Mouse (Mus musculus) hindbrain, postnatal 0 days (tissue): ENCODE measurements at regions not wholly inside any gene's neighbourhood (a gene's known extent, or its start where the extent isn't known, plus 50 kb on each side); places are given as distances from the start of the nearest gene placed in this dataset.

ENCODE experiments used
- ATAC-seq: fragments of 200-750 bp; cut with Nextera tagmentation; 2 replicates; pipeline ENCODE4 v1.8.0; 2017; ENCODE audit warnings: mild to moderate bottlenecking, moderate TSS enrichment, moderate library complexity
- DNase-seq: peaks from one replicate; pipeline ENCODE4 v3.0.0-alpha.2; 2015; ENCODE audit warnings: low spot score
- H3K27ac ChIP-seq: fragments of 300-500 bp; sonication (generic); 2 replicates; pipeline ENCODE4 v1.5.1; 2014; ENCODE audit warnings: mild to moderate bottlenecking
- H3K27me3 ChIP-seq: fragments of 300-500 bp; sonication (generic); 2 replicates; pipeline ENCODE4 v1.6.1; 2014; ENCODE audit warnings: low read length, mixed read lengths; ENCODE audit not compliant: insufficient read depth
- H3K36me3 ChIP-seq: fragments of 300-500 bp; sonication (generic); 2 replicates; pipeline ENCODE4 v1.6.1; 2014; ENCODE audit warnings: low read length, mixed read lengths; ENCODE audit not compliant: insufficient read depth
- H3K4me1 ChIP-seq: fragments of 300-500 bp; sonication (generic); 2 replicates; pipeline ENCODE4 v1.6.1; 2014; ENCODE audit warnings: antibody characterized with exemption, low read length, mixed read lengths; ENCODE audit not compliant: insufficient read depth
- H3K4me2 ChIP-seq: fragments of 300-500 bp; sonication (generic); 2 replicates; pipeline ENCODE4 v1.6.1; 2014; ENCODE audit warnings: low read depth, mild to moderate bottlenecking, low read length, moderate library complexity, mixed read lengths
- H3K4me3 ChIP-seq: fragments of 300-500 bp; sonication (generic); 2 replicates; pipeline ENCODE4 v1.5.1; 2014; ENCODE audit warnings: low read length
- H3K9ac ChIP-seq: fragments of 300-500 bp; sonication (generic); replicated peaks from 2 replicates; pipeline ENCODE4 v1.6.1; 2014; ENCODE audit warnings: mild to moderate bottlenecking, low read length, moderate library complexity, mixed read lengths
- H3K9me3 ChIP-seq: fragments of 300-500 bp; sonication (generic); 2 replicates; pipeline ENCODE4 v1.6.1; 2016; ENCODE audit warnings: low read length, mixed read lengths
- CTCF ChIP-seq: IDR thresholded peaks from 2 replicates; pipeline ENCODE4 v1.5.1; 2016; ENCODE audit warnings: antibody characterized with exemption, control low read depth, low read depth
- WGBS: fragments of 180-500 bp; shearing (Covaris S2); extraction: QIAGEN DNeasy Blood & Tissue Kit; methylation state at CpG from one replicate; pipeline ENCODE4 v1.1.7; 2014; 5-methylcytosine and 5-hydroxymethylcytosine counted together

GRCm38 (mm10) chr8:27903796-27904195 lies 456.3 kb downstream of the Poteg start:
- Histone ChIP-seq H3K36me3 (no peaks in the 10 kb centered on the region), H3K9ac (no peak overlapping the region), H3K27ac (no peak overlapping the region), H3K4me2 (no peak overlapping the region), H3K27me3 (no peaks in the 10 kb centered on the region), H3K9me3 (no peaks in the 10 kb centered on the region), H3K4me1 (no peaks in the 10 kb centered on the region), H3K4me3 (no peak overlapping the region)
- DNase-seq (no peak), ATAC-seq (no peak)
- 8% methylated on average over 2 of the region's 2 CpGs for WGBS
- no peak for TF ChIP-seq CTCF

GRCm38 (mm10) chr8:27909347-27909945 lies 462.0 kb downstream of the Poteg start:
- Histone ChIP-seq H3K4me3 (no peak overlapping the region), H3K9ac (no peak overlapping the region), H3K9me3 (no peaks in the 10 kb centered on the region), H3K27me3 (no peaks in the 10 kb centered on the region), H3K36me3 (no peaks in the 10 kb centered on the region), H3K4me1 (no peaks in the 10 kb centered on the region), H3K4me2 (no peak overlapping the region), H3K27ac (no peak overlapping the region)
- ATAC-seq = no peak
- DNase-seq = no peak
- WGBS = 38% methylated on average over 2 of the region's 2 CpGs
- no peak for TF ChIP-seq CTCF

- no peak overlapping the region for H3K4me2 ChIP-seq
- no peak for ATAC-seq
- WGBS = 42% methylated on average over 12 of the region's 12 CpGs
Observed at GRCm38 (mm10) chr8:27938559-27939492, 491.4 kb downstream of the Poteg start.

GRCm38 (mm10) chr8:27955000-27955399 lies 507.5 kb downstream of the Poteg start:
- Histone ChIP-seq H3K27ac (no peak overlapping the region), H3K4me1 (no peaks in the 10 kb centered on the region), H3K27me3 (no peaks in the 10 kb centered on the region), H3K9me3 (no peaks in the 10 kb centered on the region), H3K36me3 (no peaks in the 10 kb centered on the region), H3K4me2 (no peak overlapping the region), H3K4me3 (no peak overlapping the region), H3K9ac (no peak overlapping the region)
- ATAC-seq (no peak), DNase-seq (no peak)
- no peak for TF ChIP-seq CTCF

More at GRCm38 (mm10) chr8:27938559-27939492, 491.4 kb downstream of the Poteg start:
- H3K27me3 ChIP-seq = no peaks in the 10 kb centered on the region
- 0 out of 2 replicates have a peak, but pooled peaks have one; percentile 12 for TF ChIP-seq CTCF
- H3K4me1 ChIP-seq = no peaks in the 10 kb centered on the region; the same call in 1 of the 2 replicates
- no peaks in the 10 kb centered on the region for H3K9me3 ChIP-seq
- no peak overlapping the region for H3K27ac ChIP-seq
- H3K36me3 ChIP-seq = no peaks in the 10 kb centered on the region
- DNase-seq = peak; percentile 14
- no peak overlapping the region for H3K4me3 ChIP-seq
- no peak overlapping the region for H3K9ac ChIP-seq

- Histone ChIP-seq H3K9me3 (no peaks in the 10 kb centered on the region), H3K9ac (no peak overlapping the region), H3K4me3 (no peak overlapping the region), H3K27ac (no peak overlapping the region), H3K4me1 (no peaks in the 10 kb centered on the region), H3K27me3 (no peaks in the 10 kb centered on the region), H3K36me3 (no peaks in the 10 kb centered on the region), H3K4me2 (no peak overlapping the region)
- DNase-seq = no peak
- ATAC-seq = no peak
- 21% methylated on average over 3 of the region's 3 CpGs for WGBS
- TF ChIP-seq CTCF = no peak
Observed at GRCm38 (mm10) chr8:27980920-27981319, 533.5 kb downstream of the Poteg start.

GRCm38 (mm10) chr8:27981769-27982168 lies 534.3 kb downstream of the Poteg start:
- TF ChIP-seq CTCF = no peak
- DNase-seq = no peak
- no peak for ATAC-seq
- Histone ChIP-seq H3K27me3 (no peaks in the 10 kb centered on the region), H3K36me3 (no peaks in the 10 kb centered on the region), H3K9me3 (no peaks in the 10 kb centered on the region), H3K4me3 (no peak overlapping the region), H3K27ac (no peak overlapping the region), H3K4me1 (no peaks in the 10 kb centered on the region), H3K4me2 (no peak overlapping the region), H3K9ac (no peak overlapping the region)
- 17% methylated on average over 5 of the region's 5 CpGs for WGBS

GRCm38 (mm10) chr8:28012849-28013248 lies 565.4 kb downstream of the Poteg start:
- H3K4me2 ChIP-seq = no peak overlapping the region
- no peaks in the 10 kb centered on the region for H3K9me3 ChIP-seq
- no peak overlapping the region for H3K27ac ChIP-seq
- WGBS = 65% methylated on average over 4 of the region's 4 CpGs
- no peaks in the 10 kb centered on the region for H3K27me3 ChIP-seq
- TF ChIP-seq CTCF = no peak
- H3K4me1 ChIP-seq = no peaks in the 10 kb centered on the region
- ATAC-seq (no peak), DNase-seq (peak; percentile 2)
- H3K4me3 ChIP-seq = no peak overlapping the region
- H3K36me3 ChIP-seq = no peaks in the 10 kb centered on the region
- no peak overlapping the region for H3K9ac ChIP-seq
